ENCODE assay signal across 30 mouse cellular contexts in the genomic region with DNA sequence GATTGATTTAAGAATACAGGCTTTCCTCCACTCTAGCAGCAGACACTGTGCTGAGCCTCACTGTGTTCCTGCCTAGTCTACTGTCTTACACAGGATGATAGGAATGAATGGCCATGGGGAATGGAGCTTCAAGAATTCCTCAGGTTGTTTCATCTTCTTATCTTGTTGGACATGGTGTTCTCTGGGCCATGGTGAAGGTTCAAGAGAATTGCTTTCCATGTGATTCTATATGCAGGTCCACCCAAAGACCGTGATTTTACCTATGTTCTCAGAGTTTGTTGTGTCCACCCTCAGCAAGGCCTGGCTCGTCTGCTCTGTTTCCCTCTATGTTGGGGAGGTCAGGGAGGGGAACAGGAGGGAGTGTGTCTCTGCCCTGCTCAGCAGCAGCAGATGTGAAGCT. TPM values are rescaled to one million over a fixed set of nuclear protein-coding genes. Genes with fewer than 3 reads are reported as not detected.
"Had no signal": no experiment of that assay in that cellular context is flagged by ENCODE, and none has a peak within 500 bp of the region (broad histone marks: within the 10 kb centered on the region; RNA-seq: fewer than 3 reads in every experiment).

No protein-coding gene starts in this region.

- DNase-seq: cerebellum, adult 2 months; cerebellum, adult 8-10 months; cerebellum, adult 9-10 months; cerebellum, adult 9-11 months; cerebellum, postnatal 10 days; cerebellum, postnatal 14 days; cerebellum, postnatal 25 days; cerebellum, postnatal 36 days; embryo, embryonic 11 days; forebrain, postnatal 0 days; gastrocnemius, adult 2 months; gastrocnemius, postnatal 10 days; gastrocnemius, postnatal 14 days; gastrocnemius, postnatal 25 days; gastrocnemius, postnatal 36 days; heart, adult 18-20 months; heart, adult 2 months had no signal

- H3K27ac ChIP-seq: embryonic facial prominence, embryonic 10.5 days; embryonic facial prominence, embryonic 12.5 days; embryonic facial prominence, embryonic 13.5 days; embryonic facial prominence, embryonic 15.5 days; forebrain, embryonic 10.5 days; forebrain, embryonic 12.5 days; forebrain, embryonic 13.5 days; forebrain, embryonic 15.5 days; gastrocnemius, adult 2 months; heart, adult 2 months had no signal

- H3K27me3 ChIP-seq: embryonic facial prominence, embryonic 12.5 days; embryonic facial prominence, embryonic 13.5 days; embryonic facial prominence, embryonic 15.5 days; forebrain, embryonic 12.5 days; forebrain, embryonic 13.5 days; forebrain, embryonic 15.5 days had no signal

- ATAC-seq: forebrain, embryonic 13.5 days; forebrain, embryonic 14.5 days; forebrain, embryonic 15.5 days; forebrain, embryonic 16.5 days; forebrain, postnatal 0 days had no signal

- H3K9ac ChIP-seq: embryonic facial prominence, embryonic 12.5 days; embryonic facial prominence, embryonic 13.5 days; embryonic facial prominence, embryonic 15.5 days; forebrain, embryonic 12.5 days; forebrain, embryonic 13.5 days; forebrain, embryonic 15.5 days; forebrain, postnatal 0 days had no signal

- H3K36me3 ChIP-seq: embryonic facial prominence, embryonic 12.5 days; embryonic facial prominence, embryonic 13.5 days; embryonic facial prominence, embryonic 15.5 days; forebrain, embryonic 15.5 days had no signal

- H3K9me3 ChIP-seq: embryonic facial prominence, embryonic 12.5 days; embryonic facial prominence, embryonic 15.5 days; forebrain, embryonic 15.5 days had no signal

- H3K4me1 ChIP-seq: embryonic facial prominence, embryonic 10.5 days; embryonic facial prominence, embryonic 12.5 days; embryonic facial prominence, embryonic 13.5 days; embryonic facial prominence, embryonic 15.5 days; forebrain, embryonic 12.5 days; forebrain, embryonic 13.5 days; forebrain, embryonic 15.5 days had no signal

- H3K4me3 ChIP-seq: embryonic facial prominence, embryonic 10.5 days; embryonic facial prominence, embryonic 12.5 days; embryonic facial prominence, embryonic 13.5 days; embryonic facial prominence, embryonic 15.5 days; erythroblast, embryonic 14.5 days; forebrain, embryonic 10.5 days; forebrain, embryonic 12.5 days; forebrain, embryonic 13.5 days; forebrain, embryonic 15.5 days; gastrocnemius, adult 2 months; heart, adult 2 months had no signal

- H3K4me2 ChIP-seq: embryonic facial prominence, embryonic 12.5 days; embryonic facial prominence, embryonic 13.5 days; embryonic facial prominence, embryonic 15.5 days; forebrain, embryonic 12.5 days; forebrain, embryonic 13.5 days; forebrain, embryonic 15.5 days had no signal

RNA-seq across cellular contexts. Expression of gene Adgrv1, which starts 26.0 kb away (rescaled TPM):
- total RNA-seq: common myeloid progenitor, adult 5-6 weeks; gastrocnemius, adult 2 months; gastrocnemius, postnatal 36 days; granulocyte monocyte progenitor cell, adult 5-6 weeks had no signal
